Mouse (Mus musculus) adrenal gland, adult 8-10 months (tissue): ENCODE results near the gene Smyd4. TPM values are rescaled to one million over a fixed set of nuclear protein-coding genes. Genes with fewer than 3 reads are reported as not detected.

ENCODE experiments used
- DNase-seq: peaks from one replicate; pipeline ENCODE4 v3.0.0; 2022
- microRNA-seq, 2 experiments: library from miRNA; unstranded; fragments of <30 nt; microRNA quantifications; one replicate each; pipeline ENCODE4 v1.2.0; 2022
- total RNA-seq, 4 experiments: library from RNA; stranded (reverse); gene quantifications; 2 replicates each; pipeline ENCODE4 v1.2.4; 2022

Smyd4 gene
- total RNA-seq, 4 experiments from 2014 or later = 10.2 to 23.6 (median 14.8) TPM

- DNase-seq = peak; percentile 88
These were observed 106.0 kb downstream of the Smyd4 start, which contains the start of gene Wdr81 for GRCm38 (mm10) chr11:75453991-75454930. Wdr81 (minus strand) TSS chr11:75454717.

Small RNA genes within 50 kb of the gene (microRNA-seq; reads per million reads assigned to microRNA genes)
- 0 reads per million in 2 experiments for gene Gm47300

Other genes starting within 250 kb of the Smyd4 start
- gene Hic1, start 178.9 kb upstream of the Smyd4 start, total RNA-seq = 10 to 100 TPM in 2 of 4 experiments, 1 to 10 TPM in 2; 7.7 to 16.5 (median 11.4) TPM
- 10 to 100 TPM; 22.3 to 28.9 (median 25.9) TPM for gene Ovca2, start 169.6 kb upstream of the Smyd4 start, total RNA-seq
- 10 to 100 TPM; 32.3 to 46.1 (median 44.7) TPM for gene Dph1, start 157.2 kb upstream of the Smyd4 start, total RNA-seq
- 10 to 100 TPM; 39.9 to 74.9 (median 58.7) TPM for gene Rtn4rl1, start 154.7 kb upstream of the Smyd4 start, total RNA-seq
- gene Rpa1, start 109 bp upstream of the Smyd4 start, total RNA-seq = 10 to 100 TPM; 50.9 to 72.8 (median 62.3) TPM
- 10 to 100 TPM in 3 of 4 experiments, 1 to 10 TPM in 1; 9.0 to 31.5 (median 14.5) TPM for gene Serpinf1, start 74.3 kb downstream of the Smyd4 start, total RNA-seq
- under 1 TPM in 3 of 4 experiments, not detected in 1; 0.31 to 0.41 (median 0.38) TPM for gene Serpinf2, start 91.2 kb downstream of the Smyd4 start, total RNA-seq
- gene Wdr81, start 106.3 kb downstream of the Smyd4 start, total RNA-seq = 10 to 100 TPM; 19.3 to 21.7 (median 20.2) TPM
- 10 to 100 TPM; 10.1 to 16.7 (median 13.1) TPM for gene Tlcd2, start 113.3 kb downstream of the Smyd4 start, total RNA-seq
- gene Prpf8, start 138.4 kb downstream of the Smyd4 start, total RNA-seq = 100 to 1,000 TPM; 155 to 170 (median 167) TPM
- gene Rilp, start 161.7 kb downstream of the Smyd4 start, total RNA-seq = 1 to 10 TPM; 3.6 to 8.9 (median 8.0) TPM
- gene Scarf1, start 165.1 kb downstream of the Smyd4 start, total RNA-seq = 1 to 10 TPM; 6.0 to 9.4 (median 7.2) TPM
- gene Slc43a2, start 183.3 kb downstream of the Smyd4 start, total RNA-seq = 10 to 100 TPM; 22.5 to 29.8 (median 23.2) TPM
- 100 to 1,000 TPM; 172 to 186 (median 176) TPM for gene Pitpna, start 239.7 kb downstream of the Smyd4 start, total RNA-seq